Mouse (Mus musculus): ENCODE data around the gene Zfp110.
A peak's percentile ranks its signal among the peaks of the same experiment; 100 is the strongest.

Zfp110 gene

DNA sequence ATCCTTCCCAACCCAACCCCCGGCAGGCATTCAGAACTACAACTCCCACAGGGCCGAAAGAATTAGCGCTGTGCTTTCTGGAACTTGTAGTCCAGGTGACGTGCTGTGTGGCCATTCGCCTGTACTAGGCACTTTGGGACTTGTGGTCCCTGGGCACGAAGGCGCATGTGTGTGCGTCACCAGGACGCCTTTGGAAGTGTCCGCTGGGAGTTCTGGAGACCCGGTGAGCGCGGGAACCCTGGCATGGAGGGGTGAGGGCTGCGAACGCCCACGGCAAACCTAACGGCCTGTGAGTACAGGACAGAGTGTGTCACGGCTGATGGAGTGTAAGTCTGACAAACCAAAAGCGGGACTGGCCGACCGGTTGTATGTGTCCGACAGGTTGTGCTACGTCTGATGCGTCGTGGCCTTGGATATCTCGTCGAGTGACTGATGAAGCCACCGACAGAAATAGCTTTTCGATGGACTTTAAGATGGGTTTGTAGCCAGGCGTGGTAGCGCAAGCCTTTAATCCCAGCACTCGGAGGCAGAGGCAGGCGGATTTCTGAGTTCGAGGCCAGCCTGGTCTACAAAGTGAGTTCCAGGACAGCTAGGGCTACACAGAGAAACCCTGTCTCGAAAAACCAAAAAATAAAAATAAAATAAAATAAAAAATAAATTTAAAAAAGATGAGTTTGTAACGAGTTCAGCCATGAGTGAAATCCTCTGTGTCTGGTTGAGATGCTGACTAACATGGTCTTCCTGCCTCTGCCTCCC, 63.3 kb downstream of the Zfp110 start, which contains the start of gene Zscan22:
Gene Zscan22 (plus strand): TSS at position 161 of the 756 bp plus-strand sequence.
- DNase-seq, result peak; percentile 93
